Mouse (Mus musculus): Measurements from ENCODE around the gene Ccdc9.
A peak's percentile ranks its signal among the peaks of the same experiment; 100 is the strongest.
"Not testable (repeated sequence)": the region's sequence is repeated elsewhere in the genome, so short reads cannot be mapped to it uniquely, and the experiment has no call there.

The Ccdc9 gene

DNA sequence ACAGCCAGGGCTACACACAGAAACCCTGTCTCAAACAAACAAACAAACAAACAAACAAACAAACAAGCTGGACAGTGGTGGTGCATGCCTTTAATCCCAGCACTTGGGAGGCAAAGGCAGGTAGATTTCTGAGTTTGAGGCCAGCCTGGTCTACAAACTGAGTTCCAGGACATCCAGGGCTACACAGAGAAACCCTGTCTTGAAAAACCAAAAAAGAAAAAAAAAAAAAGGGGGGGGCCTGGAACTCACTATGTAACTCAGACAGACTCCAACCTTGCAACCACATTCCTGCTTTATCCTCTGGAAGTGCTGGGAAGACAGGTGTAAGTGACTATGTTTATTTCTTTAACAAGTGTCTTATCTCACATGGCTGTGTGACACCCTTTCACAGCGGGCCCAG, 21.5 kb upstream of the Ccdc9 start, which contains the start of gene Bbc3:
Gene Bbc3, plus strand, starts transcription at position 301 of the 400 bp plus-strand sequence.
- not testable (repeated sequence) for DNase-seq (ENCODE audit: low spot score)

DNA sequence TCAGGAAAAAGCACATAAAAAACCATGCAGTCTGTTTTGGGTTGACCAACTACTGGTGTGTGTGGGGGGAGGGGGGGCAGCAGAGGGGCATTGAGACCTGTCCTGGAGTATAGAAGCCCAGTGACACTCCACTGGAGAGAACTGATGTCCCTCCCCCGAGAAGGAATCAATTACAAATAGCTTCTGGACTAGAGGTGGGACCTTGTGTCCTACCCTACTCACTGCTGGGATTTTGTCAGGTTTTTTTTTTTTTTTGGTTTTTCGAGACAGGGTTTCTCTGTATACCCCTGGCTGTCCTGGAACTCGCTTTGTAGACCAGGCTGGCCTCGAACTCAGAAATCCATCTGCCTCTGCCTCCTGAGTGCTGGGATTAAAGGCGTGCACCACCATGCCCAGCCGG, 20.5 kb upstream of the Ccdc9 start:
- DNase-seq (ENCODE audit: low spot score), result not testable (repeated sequence)

DNA sequence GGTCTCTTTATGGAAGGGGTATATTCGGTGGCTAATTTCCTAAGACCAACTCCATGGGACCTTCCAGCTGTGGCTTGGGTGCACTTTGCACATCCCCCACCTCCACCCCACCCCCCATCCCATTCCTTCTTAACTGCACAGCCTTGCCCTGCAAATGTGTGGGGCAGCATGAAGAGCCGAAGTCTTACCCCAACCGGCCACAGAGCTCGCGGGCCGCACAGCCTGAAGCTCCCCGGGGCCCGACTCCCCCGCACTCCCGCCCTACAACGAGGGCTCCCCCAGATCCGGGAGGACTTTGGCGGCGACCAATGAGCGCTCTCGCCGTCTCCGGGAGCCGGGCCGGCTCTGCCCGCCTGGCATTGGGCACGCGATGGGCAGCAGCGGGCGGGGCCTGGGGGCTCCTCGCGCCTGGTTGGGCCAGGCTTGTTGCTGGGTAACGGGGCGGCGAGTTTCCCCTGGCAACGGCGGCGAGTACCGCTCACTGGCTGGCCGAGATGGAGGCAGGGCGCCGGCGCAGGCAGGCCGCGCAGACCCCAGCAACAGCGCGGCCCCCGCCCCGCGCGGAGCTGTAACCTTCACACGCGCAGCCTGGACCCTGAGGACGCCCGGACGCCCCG, 12.9 kb upstream of the Ccdc9 start:
- peak; percentile 90 for DNase-seq (ENCODE audit: low spot score)

DNA sequence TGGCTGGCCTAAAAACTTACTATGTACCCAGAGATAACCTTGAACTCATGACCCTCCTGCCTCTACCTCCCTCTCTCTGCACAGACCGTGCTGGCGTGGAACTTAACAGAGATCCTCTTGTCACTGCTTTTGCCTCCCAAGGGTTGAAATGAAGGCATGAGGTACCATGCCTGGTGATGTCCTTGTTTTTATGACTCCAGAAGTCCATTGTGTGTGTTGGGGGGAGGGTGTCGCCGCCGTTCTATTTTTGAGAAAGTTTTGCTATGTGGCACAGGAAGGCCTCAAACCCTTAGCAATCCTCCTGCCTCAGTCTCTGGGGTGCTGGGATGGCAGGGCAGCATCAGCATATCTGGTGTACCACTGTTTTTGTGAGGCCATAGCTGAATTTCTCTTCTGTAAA, 12.3 kb upstream of the Ccdc9 start:
- DNase-seq (ENCODE audit: low spot score), result no peak

DNA sequence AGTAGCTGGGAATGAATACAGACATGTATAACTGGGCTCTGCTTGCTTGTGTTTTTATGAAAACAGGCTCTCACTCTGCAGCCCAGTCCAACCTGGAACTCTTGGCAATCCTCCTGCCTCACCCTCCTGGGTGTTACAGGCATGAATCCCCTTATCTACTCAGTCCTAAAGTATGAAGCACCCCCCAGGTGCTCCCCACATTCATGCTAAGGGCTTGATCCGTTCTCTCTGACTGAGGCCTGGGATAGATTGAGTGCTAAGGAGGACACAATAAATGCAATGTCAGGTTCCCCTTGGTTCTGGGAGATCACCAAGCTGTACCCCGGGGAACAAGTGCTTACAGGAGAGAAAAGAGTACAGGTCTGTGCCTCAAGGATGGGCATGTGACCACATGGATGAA, 11.0 kb upstream of the Ccdc9 start:
- DNase-seq (ENCODE audit: low spot score), result no peak

DNA sequence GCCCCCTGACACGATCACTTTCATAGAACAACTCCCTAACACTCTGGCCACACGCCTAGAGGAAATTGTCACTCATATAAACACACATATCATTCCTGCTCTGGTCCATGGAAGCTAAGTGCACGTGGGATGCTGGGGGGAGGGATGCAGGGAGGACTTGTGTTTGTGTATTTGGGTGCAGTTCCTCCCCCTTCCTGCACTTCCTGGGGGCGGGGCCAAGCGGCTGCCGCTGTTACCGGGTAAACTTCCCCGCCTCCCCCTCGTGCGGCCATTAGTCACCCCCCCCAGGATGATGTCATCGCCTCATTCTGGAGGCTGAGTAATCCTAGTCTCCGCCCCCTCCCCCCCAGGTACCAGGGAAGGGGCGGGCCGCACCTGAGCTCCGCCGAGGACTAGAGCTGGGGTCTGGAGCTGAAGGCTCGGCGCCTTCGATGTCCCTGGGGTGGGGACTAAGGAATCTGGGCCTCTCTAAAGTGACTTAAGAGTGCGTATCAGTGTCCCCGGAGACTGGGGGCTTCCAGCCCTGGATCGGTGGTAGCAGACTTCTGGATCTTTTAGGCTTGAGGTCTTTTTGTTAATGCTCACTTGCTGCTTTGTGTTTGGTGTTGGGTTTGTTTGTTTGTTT, 10.3 kb upstream of the Ccdc9 start:
- peak; percentile 67 for DNase-seq (ENCODE audit: low spot score)

DNA sequence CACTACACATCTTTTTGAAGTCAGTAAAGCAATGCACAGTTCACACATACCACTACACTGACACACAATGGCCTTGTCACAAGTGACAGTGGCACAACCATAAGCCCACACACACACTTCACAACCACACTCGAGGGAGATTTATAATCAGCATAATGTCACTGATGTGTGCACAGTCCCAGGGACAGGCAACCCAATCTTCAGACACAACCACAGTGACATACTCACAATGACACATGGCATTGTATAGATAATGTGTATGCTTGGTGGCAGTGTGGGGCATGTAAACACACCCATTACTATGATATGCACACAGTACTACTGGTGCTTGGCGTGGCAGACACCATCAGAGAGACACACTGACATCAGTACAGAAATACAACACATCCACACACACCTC, 9.6 kb upstream of the Ccdc9 start:
- no peak for DNase-seq (ENCODE audit: low spot score)

DNA sequence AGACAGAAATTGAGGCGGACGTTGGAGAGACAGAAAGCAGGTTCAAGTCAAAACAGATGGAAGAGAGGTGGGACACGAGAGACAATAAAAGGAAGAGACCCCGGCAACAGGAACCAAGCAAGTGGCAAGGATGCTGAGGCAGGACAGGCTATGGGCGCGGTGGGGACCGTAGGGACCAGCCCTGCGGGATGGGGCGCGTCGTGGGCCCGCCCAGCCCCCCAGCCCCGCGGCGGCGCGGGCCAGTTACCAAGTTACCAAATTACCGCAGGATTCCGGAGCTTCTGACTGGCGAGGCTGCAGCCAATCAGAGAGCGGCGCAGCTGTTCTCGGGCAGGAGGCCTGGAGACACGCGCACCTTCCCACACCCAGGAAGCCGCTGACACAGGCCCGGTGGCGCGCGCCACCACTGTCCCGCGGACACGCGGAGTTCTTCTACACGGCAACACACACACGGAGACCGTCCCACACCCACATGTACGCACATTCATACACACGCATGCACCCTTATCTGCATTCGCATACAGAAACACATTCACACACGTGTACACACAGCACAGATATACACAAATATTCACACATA, 8.8 kb upstream of the Ccdc9 start:
- DNase-seq (ENCODE audit: low spot score), result peak; percentile 64

DNA sequence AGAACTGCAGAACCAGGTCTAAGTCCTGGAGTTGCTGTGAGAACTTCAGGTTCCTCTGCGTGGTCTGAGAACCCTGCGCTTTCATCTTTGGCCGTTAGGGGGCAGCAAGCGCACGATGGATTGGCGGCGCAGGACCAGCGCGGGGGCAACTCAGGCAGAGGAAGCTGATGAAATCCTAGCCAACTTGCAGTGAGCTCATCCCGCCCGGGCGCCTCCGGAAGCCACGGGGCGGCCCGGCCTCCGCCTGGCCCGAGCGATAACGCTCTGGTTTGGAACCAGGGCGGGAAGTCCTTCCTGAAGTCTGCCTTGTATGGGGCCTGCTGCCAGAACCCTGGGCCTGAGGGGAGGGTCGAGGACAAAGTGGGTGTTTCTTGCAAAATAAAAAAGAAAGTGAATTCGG, 8.2 kb upstream of the Ccdc9 start:
- peak; percentile 81 for DNase-seq (ENCODE audit: low spot score)

DNA sequence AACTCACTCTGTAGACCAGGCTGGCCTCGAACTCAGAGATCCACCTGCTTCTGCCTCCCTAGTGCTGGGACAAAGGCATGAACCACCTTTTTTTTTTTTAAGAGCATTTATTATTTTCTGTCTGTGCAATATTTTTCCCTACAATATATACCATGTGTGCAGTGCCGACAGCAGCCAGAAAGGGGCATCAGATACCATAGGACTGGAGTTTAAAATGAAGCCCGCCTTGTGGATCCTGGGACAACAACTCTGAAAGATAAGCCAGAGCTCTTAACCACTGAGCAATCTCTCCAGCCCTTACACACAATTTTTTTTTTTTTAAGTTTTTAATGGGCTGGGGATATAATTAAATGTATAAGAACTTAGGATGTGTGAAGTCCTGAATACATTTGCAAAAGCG, 7.8 kb upstream of the Ccdc9 start:
- no peak for DNase-seq (ENCODE audit: low spot score)

DNA sequence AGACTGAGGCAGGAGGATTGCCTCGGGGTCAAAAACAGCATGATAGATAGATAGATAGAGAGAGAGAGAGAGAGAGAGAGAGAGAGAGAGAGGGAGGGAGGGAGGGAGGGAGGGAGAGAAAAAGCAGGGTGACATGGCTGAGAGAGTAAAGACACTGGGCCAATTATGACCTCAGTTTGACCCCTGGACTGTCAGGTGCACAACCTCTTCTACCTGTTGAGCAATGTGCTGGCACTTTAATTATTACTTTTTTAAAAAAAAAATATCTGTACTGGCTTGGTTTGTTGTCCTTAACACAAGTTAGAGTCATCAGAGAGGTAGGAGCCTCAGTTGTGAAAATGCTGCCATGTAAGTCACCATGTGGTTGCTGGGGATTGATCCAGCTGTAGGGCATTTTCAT, 1.2 kb upstream of the Ccdc9 start:
- no peak for DNase-seq (ENCODE audit: low spot score)

DNA sequence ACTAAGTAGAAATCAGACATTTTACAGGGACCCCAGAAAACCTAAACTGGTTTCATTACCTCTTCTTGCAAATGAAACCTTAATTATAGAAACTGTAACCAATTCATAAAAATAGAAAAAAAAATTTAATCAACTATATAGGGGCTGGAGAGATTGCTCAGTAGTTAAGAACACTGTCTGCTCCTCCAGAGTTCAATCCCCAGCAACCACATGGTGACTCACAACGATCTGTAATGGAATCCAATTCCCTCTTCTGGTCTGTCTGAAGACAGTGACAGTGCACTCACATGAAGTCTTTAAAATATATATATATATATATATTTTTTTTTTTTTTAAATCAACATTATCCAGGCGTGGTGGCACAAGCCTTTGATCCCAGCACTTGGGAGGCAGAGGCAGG, 421 bp upstream of the Ccdc9 start:
- DNase-seq (ENCODE audit: low spot score), result no peak

DNA sequence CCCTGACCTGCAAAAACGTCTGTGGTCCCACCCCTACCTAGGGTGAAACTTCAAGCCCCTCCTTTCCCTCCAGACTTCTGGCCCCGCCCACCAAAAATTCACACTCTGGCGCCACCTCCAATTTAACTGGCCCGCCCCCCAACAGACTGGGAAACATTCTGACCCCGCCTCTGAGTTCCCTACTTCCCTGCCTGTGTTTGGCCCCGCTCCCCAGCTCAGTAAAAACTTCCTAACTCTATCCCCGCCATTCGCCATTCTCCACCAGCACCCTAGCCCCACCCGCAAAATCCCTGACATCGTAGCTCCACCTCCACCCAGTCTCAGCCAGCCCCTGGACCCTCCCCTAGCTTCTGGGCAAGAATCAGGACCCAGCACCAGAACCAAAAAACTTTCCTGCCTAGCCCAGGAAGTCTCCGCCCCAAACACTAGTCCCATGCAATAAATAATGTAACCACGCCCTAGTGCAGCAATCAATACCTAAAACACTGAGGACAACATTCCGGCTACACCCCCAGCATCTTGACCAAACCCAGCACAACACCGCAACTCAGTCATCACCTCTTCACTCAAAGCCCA, 1.1 kb downstream of the Ccdc9 start:
- peak; percentile 77 for DNase-seq (ENCODE audit: low spot score)

DNA sequence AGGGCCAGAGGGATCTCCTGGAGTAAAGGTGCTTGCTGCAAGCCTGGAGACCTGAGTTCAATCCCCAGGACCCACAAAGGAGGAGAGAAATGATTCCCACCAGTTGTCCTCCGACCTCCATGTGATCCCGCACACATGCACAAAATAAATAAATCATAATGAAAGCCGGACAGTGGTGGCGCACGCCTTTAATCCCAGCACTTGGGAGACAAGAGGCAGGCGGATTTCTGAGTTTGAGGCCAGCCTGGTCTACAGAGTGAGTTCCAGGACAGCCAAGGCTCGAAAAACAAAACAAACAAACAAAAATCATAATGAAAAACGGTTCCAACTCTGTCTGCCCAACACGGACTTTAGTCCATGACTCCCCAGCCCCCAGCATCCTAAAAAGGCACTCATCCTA, 1.7 kb downstream of the Ccdc9 start:
- DNase-seq (ENCODE audit: low spot score), result no peak

DNA sequence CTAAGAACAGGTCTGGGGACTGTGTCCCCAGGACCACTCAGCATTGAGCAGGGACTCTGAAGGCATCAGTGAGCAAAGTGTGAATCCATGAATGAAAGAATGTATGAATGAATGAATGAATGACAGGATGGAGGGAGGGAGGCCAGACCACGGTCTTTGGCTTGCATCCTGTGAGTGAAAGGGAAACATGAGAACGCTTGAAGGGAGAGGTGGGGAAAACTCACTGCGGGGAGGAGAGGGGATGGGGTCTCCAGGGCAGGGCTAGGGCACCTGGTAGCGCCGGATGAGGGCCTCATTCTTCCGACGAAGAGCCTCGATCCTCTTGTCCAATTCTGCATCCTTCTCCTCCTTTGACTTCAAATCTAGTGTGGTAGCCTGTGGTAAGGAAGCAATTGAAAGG, 2.6 kb downstream of the Ccdc9 start:
- DNase-seq (ENCODE audit: low spot score), result no peak

DNA sequence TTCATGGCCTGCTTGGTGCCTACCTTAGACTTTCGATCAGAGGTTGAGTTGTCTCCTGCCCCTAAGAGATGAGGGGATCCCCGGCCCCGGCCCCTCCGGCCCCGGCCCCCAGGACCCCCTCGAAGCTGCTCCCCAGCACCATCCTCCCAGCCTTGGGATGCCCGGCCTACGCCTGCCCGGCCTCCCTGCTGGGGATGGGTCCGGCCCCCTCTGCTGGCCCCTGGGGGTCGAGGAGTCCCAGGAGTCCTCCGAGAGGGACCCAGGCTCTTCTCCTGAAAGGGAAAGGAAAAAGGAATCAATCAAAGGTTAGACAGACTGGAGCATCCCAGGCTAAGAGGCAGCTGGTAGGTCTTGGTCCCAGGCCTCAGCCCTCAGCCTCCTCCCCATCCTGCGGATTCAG, 4.3 kb downstream of the Ccdc9 start:
- DNase-seq (ENCODE audit: low spot score), result no peak

DNA sequence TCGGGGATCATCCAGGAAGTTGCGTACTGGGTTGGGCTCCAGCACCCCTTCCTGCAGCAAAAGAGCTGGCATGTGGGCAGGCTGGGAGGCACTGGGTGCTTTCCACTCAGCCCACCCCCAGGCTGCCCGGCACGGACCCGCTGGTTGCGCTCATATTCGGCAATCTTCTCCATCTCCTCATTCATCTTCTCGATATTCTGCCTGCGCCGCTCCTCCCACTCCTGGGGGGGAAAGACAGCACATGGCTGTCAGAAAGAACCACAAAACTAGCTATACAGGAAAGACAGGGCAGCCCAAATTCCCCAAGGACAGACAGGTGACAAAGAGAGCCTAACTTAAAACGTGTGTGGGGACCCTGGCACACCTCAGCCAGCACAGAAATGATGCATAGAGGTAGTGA, 5.9 kb downstream of the Ccdc9 start:
- DNase-seq (ENCODE audit: low spot score), result no peak

DNA sequence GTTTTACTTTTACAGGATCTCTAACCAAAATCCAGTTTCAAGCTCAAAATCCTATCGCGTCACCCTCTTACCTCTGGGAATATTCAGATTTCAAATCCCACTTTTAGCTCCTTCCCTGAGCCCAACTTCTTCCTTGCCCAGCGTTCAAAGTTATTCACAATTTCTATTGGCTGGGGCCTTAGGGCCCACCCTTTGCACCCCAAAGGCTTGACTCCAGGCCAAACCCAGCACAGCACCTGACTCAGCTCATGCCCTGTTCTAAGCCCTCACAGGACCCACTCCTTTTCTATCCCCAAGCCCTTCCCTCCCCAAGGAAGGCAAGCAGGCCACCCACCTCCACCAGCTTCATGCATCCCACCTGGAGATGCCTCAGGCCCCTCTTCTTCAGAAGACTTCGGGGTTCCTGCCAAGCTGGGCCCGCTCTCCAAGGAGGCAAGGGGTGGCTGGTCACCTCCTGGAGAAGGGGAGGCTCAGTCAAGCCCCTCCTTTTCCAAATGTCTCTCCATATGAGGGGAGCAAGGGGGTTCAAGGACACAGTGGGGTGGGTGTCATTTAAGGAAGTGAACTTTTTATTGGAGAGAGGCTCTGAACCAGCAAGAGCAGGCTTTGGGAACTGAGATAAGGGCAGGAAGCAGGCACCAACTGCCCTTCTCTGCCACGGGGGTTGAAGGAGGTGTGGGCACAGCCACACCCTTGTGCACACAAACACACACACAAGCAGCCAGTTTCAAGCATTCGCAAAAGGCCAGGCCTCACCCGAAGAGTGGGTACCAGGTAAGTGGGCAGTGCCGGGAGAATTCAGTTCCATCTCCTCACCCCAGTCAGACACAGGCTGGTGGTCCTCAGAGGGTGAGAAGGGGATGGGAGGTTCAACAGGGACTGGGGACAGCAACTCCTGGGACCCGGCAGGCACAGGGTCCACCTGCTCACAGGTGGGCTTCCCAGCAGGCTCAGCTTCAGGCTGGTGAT, 11.4 kb downstream of the Ccdc9 start:
- no peak for DNase-seq (ENCODE audit: low spot score)

DNA sequence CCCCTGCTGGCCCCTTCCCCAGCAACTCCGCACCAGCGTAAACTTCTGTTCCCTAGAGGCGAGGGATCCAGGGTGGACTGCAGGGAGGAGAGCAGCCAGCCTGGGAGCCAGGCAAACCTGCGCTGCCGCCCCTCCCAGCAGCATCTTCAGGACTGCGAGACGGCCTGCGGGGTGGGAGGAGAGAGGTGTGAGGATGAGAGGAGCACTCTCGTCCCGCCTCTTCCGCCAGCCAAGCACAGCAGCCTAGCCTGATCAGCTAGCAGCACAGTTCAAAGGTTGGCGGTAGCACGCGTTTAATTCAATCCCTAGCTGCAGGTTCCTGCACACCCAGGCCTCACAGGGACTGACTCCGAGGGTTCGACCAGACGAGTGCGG, 12.8 kb downstream of the Ccdc9 start:
- peak; percentile 67 for DNase-seq (ENCODE audit: low spot score)

DNA sequence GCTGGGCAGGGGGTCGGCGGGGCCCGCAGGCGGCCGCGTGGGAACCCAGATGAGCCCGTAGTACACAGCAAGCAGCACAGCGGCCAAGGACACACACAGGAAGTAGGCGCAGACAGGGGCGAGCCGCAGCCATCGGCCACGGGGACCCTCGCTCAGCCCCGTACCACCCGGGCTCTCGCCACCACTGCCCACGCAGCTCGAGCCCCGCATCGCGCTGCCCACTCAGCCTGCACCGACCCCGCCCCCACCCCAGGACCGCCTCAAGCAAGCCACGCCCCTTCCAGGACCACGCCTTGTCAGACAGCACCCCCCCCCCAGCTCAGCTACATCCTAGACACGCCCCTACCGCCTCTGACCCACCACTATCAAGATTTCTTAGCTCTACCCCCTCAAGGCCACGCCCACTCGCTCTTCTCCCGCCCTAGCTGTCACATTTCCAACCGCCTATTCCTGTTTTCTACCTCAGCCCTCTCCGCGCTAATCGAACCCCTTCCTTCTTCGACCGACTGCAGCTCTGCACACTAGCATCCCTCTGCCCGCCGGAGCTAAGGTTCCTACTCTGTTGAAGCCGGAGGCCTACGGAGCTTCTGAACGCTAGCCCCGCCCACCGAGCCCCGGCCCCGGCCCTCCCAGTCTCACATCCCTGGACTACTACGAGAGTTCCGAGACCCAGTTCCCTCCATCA, 13.4 kb downstream of the Ccdc9 start, which contains the start of gene Inafm1:
Gene Inafm1, minus strand, starts transcription at position 537 of the 685 bp plus-strand sequence.
- peak; percentile 86 for DNase-seq (ENCODE audit: low spot score)

DNA sequence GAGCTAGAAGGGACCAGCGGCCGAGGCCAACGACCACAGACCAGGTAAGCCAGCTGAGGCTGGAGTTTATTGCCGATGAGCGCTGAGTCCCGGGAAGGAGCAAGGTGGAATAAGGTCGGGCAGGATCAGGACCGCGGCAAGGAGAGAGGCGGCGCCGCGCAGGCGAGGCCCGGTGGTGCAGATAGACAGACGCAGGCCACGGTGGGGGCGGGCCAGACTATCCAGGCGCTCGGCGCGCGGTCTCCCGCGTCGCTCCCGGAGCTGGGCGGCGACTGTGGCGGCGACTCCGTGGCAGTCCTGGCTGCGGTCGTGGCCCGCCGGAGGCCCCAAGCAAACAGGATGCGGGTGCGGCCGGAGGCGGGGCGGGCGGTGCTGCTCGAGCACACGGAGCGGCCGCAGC, 13.9 kb downstream of the Ccdc9 start:
- peak; percentile 60 for DNase-seq (ENCODE audit: low spot score)

DNA sequence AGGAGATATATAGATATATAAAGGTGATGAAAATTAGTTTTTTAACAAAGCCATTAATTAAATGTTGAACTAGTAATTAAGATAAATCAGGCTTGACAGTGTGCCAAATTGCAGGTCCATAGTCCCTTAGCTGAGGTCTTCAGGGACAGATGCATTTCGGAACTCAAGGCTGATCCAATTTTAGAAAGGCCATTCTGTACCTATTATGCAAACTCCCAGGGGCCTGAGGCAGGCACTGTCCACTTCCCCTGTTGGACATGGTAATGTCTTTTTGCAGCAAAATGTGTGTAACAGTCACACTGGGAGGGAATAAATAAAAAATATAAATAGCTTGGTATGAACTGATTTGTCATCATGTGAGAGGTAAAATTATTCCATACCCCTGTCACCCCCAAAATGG, 15.5 kb downstream of the Ccdc9 start:
- no peak for DNase-seq (ENCODE audit: low spot score)

Measured in ovary, adult 18-20 months (tissue).